Mouse (Mus musculus) neural tube, embryonic 13.5 days (tissue): ENCODE results near the gene Agr3. TPM values are rescaled to one million over a fixed set of nuclear protein-coding genes. Genes with fewer than 3 reads are reported as not detected.

Source experiments
- ATAC-seq: fragments of 200-750 bp; cut with Nextera tagmentation; 2 replicates; pipeline ENCODE4 v1.8.0; 2017; ENCODE audit warnings: low read depth, mild to moderate bottlenecking, moderate TSS enrichment, moderate library complexity
- H3K27ac ChIP-seq: fragments of 300-500 bp; sonication (generic); replicated peaks from 2 replicates; pipeline ENCODE4 v1.5.1; 2015; ENCODE audit warnings: moderate library complexity, mild to moderate bottlenecking, inconsistent platforms
- H3K27me3 ChIP-seq: fragments of 300-500 bp; sonication (generic); 2 replicates; pipeline ENCODE4 v1.6.1; 2015; ENCODE audit warnings: mild to moderate bottlenecking, inconsistent platforms
- H3K36me3 ChIP-seq: fragments of 300-500 bp; sonication (generic); 2 replicates; pipeline ENCODE4 v1.6.1; 2015; ENCODE audit warnings: mild to moderate bottlenecking, inconsistent platforms
- H3K4me1 ChIP-seq: fragments of 300-500 bp; sonication (generic); replicated peaks from 2 replicates; pipeline ENCODE4 v1.6.1; 2015; ENCODE audit warnings: inconsistent platforms
- H3K4me2 ChIP-seq: fragments of 300-500 bp; sonication (generic); 2 replicates; pipeline ENCODE4 v1.6.1; 2015; ENCODE audit warnings: inconsistent platforms, mild to moderate bottlenecking, moderate library complexity
- H3K4me3 ChIP-seq: fragments of 300-500 bp; sonication (generic); 2 replicates; pipeline ENCODE4 v1.5.1; 2015; ENCODE audit warnings: mild to moderate bottlenecking, inconsistent platforms
- H3K9ac ChIP-seq: fragments of 300-500 bp; sonication (generic); 2 replicates; pipeline ENCODE4 v1.6.1; 2015; ENCODE audit warnings: moderate library complexity, mild to moderate bottlenecking, inconsistent platforms
- H3K9me3 ChIP-seq: fragments of 300-500 bp; sonication (generic); 2 replicates; pipeline ENCODE4 v1.6.1; 2016; ENCODE audit warnings: inconsistent platforms
- WGBS: fragments of 180-500 bp; shearing (Covaris S2); methylation state at CpG from one replicate; pipeline ENCODE4 v1.1.7; 2015; 5-methylcytosine and 5-hydroxymethylcytosine counted together
- polyA plus RNA-seq: library from polyadenylated mRNA; unstranded; fragments of >200 nt; fragmentation: Nextera tagmentation; extraction: Ambion mirVana; gene quantifications from 2 replicates; pipeline ENCODE4 v1.2.1, GENCODE M21; 2015

The Agr3 gene
- not detected in 2 replicates for polyA plus RNA-seq

GRCm38 (mm10) chr12:35925402-35925801, at the start of gene Agr3:
Gene Agr3, plus strand, starts transcription at chr12:35925620.
- H3K4me1 ChIP-seq, result no peaks in the 10 kb centered on the region
- no peak within 1 kb of the TSS for H3K4me3 ChIP-seq
- WGBS, result 94% methylated on average over 9 of the region's 9 CpGs
- no peaks in the 10 kb centered on the region for H3K9me3 ChIP-seq
- H3K27me3 ChIP-seq, result no peaks in the 10 kb centered on the region
- H3K27ac ChIP-seq, result no peak within 1 kb of the TSS
- H3K9ac ChIP-seq, result no peak within 1 kb of the TSS
- no peak within 1 kb of the TSS for H3K4me2 ChIP-seq
- no peak for ATAC-seq
- H3K36me3 ChIP-seq, result no peaks in the 10 kb centered on the region

GRCm38 (mm10) chr12:35884892-35885558, 40.4 kb upstream of the Agr3 start:
- no peak for ATAC-seq
- no peaks in the 10 kb centered on the region for H3K27me3 ChIP-seq
- WGBS, result 52% methylated on average over 9 of the region's 9 CpGs
- H3K4me1 ChIP-seq, result no peaks in the 10 kb centered on the region
- H3K36me3 ChIP-seq, result no peaks in the 10 kb centered on the region
- no peak overlapping the region for H3K4me2 ChIP-seq
- no peaks in the 10 kb centered on the region for H3K9me3 ChIP-seq
- no peak overlapping the region for H3K9ac ChIP-seq
- no peak overlapping the region for H3K27ac ChIP-seq
- H3K4me3 ChIP-seq, result no peak overlapping the region

GRCm38 (mm10) chr12:35889383-35889782, 36.0 kb upstream of the Agr3 start:
- no peak overlapping the region for H3K4me2 ChIP-seq
- H3K4me1 ChIP-seq, result peaks cover 14% of the 10 kb centered on the region
- 83% methylated on average over 2 of the region's 2 CpGs for WGBS
- no peaks in the 10 kb centered on the region for H3K36me3 ChIP-seq
- no peak overlapping the region for H3K4me3 ChIP-seq
- no peaks in the 10 kb centered on the region for H3K27me3 ChIP-seq
- H3K27ac ChIP-seq, result no peak overlapping the region
- no peak overlapping the region for H3K9ac ChIP-seq
- ATAC-seq, result no peak
- H3K9me3 ChIP-seq, result no peaks in the 10 kb centered on the region

DNA sequence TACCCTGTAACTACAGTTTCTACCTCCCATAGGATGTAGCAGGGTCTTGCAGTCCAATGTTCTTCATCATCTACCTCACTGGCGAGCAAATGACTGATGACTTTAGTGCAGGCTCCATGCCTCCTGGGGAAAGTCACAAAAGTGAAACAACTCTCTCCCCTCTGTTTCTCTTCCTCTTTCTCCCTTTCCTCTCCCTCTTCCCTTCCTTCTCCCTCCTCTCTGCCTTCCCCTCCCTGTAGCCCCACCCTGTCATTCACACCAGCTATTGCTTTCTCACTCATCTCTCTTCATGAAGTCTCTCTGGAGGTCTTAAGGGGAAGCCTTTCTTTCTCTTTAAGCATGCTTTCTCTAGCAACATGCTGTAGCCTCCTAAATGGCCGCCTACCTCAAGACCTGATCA, 34.7 kb upstream of the Agr3 start:
- Histone ChIP-seq H3K36me3 (no peaks in the 10 kb centered on the region), H3K9me3 (no peaks in the 10 kb centered on the region), H3K27ac (no peak overlapping the region), H3K4me1 (peaks cover 25% of the 10 kb centered on the region), H3K27me3 (no peaks in the 10 kb centered on the region), H3K4me3 (no peak overlapping the region), H3K4me2 (no peak overlapping the region), H3K9ac (no peak overlapping the region)
- 75% methylated on average over 2 of the region's 2 CpGs for WGBS
- no peak for ATAC-seq

DNA sequence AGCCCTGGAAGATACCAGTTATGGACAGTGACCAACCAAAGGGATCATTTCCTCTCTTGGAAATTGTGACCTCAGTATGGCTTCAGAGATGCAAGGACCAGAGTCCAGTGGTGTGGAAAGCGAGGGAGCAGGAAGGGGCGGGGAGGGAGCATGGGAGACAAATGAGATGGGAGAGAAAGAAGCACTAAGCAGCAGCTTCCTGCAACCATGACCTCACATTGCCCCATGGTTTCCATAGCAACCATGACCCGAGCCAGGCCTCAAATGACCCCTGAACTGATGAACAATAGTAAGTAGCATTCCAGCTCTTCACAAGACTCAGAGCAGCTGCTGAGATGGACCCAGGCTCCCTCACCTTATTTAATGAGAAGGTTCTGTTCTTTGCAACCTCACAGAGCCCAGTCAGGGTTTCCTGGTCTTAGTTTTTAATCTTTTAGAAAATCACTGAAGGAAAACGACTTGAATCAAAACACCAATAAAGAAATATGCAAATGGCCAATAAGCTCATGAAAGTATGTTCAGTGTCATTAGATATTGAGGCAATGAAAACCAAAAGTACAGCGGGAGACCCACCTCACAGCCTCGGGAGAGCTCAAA, 31.0 kb upstream of the Agr3 start:
- no peaks in the 10 kb centered on the region for H3K27me3 ChIP-seq
- H3K27ac ChIP-seq, result no peak overlapping the region
- 12% methylated on average over 6 of the region's 6 CpGs for WGBS
- H3K4me3 ChIP-seq, result no peak overlapping the region
- no peak for ATAC-seq
- peaks cover 32% of the 10 kb centered on the region for H3K4me1 ChIP-seq
- no peaks in the 10 kb centered on the region for H3K36me3 ChIP-seq
- no peaks in the 10 kb centered on the region for H3K9me3 ChIP-seq
- H3K4me2 ChIP-seq, result no peak overlapping the region
- H3K9ac ChIP-seq, result no peak overlapping the region

GRCm38 (mm10) chr12:35895875-35896763, 29.3 kb upstream of the Agr3 start:
- H3K27me3 ChIP-seq, result no peaks in the 10 kb centered on the region
- ATAC-seq, result peak; percentile 36; the same call in 1 of the 2 replicates
- peak overlapping the region; percentile 69 for H3K9ac ChIP-seq
- 17% methylated on average over 20 of the region's 20 CpGs for WGBS
- H3K4me3 ChIP-seq, result peak overlapping the region; percentile 41
- peaks cover 32% of the 10 kb centered on the region for H3K4me1 ChIP-seq
- H3K36me3 ChIP-seq, result no peaks in the 10 kb centered on the region
- no peaks in the 10 kb centered on the region for H3K9me3 ChIP-seq
- peak overlapping the region; percentile 75 for H3K27ac ChIP-seq
- peak overlapping the region; percentile 58 for H3K4me2 ChIP-seq

- peak overlapping the region; percentile 69 for H3K9ac ChIP-seq
- no peaks in the 10 kb centered on the region for H3K36me3 ChIP-seq
- H3K4me1 ChIP-seq, result peaks cover 32% of the 10 kb centered on the region
- no peaks in the 10 kb centered on the region for H3K9me3 ChIP-seq
- no peaks in the 10 kb centered on the region for H3K27me3 ChIP-seq
- WGBS, result 2% methylated on average over 4 of the region's 4 CpGs
- H3K4me2 ChIP-seq, result peak overlapping the region; percentile 58
- peak; percentile 66 for ATAC-seq
- H3K4me3 ChIP-seq, result peak overlapping the region; percentile 41
- H3K27ac ChIP-seq, result peak overlapping the region; percentile 75
These were observed 28.6 kb upstream of the Agr3 start for GRCm38 (mm10) chr12:35896764-35897282.

- H3K27me3 ChIP-seq, result no peaks in the 10 kb centered on the region
- no peak overlapping the region for H3K27ac ChIP-seq
- H3K9ac ChIP-seq, result no peak overlapping the region
- WGBS, result 87% methylated on average over 1 of the region's 1 CpGs
- no peak for ATAC-seq
- H3K4me2 ChIP-seq, result no peak overlapping the region
- no peaks in the 10 kb centered on the region for H3K9me3 ChIP-seq
- H3K4me3 ChIP-seq, result no peak overlapping the region
- H3K4me1 ChIP-seq, result no peaks in the 10 kb centered on the region
- H3K36me3 ChIP-seq, result no peaks in the 10 kb centered on the region
These were observed 14.8 kb upstream of the Agr3 start for GRCm38 (mm10) chr12:35910632-35911031.

DNA sequence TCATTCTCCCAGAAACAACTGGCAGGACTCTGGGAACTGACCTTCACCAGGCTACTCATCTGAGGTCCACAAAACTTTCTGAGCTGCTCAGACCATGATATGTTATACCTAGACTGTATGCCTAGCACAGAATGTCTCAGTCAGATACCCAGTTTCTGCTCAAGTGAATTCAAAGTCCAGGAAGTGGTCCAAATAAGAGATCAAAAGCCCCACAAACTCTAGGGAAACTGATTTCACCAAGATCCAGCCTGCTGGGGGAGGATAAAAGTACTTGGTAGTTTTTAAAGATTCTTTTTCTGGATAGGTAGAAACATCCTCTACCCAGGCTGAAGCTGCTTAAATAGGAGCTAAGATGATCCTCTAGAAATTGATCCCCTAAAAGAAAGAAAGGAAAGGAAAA, 9.6 kb upstream of the Agr3 start:
- H3K36me3 ChIP-seq, result no peaks in the 10 kb centered on the region
- no peak for ATAC-seq
- H3K4me1 ChIP-seq, result no peaks in the 10 kb centered on the region
- no peak overlapping the region for H3K4me2 ChIP-seq
- no peak overlapping the region for H3K9ac ChIP-seq
- no peak overlapping the region for H3K27ac ChIP-seq
- H3K9me3 ChIP-seq, result no peaks in the 10 kb centered on the region
- H3K27me3 ChIP-seq, result no peaks in the 10 kb centered on the region
- no peak overlapping the region for H3K4me3 ChIP-seq

GRCm38 (mm10) chr12:35916467-35916866, 9.0 kb upstream of the Agr3 start:
- peak; percentile 61; the same call in 1 of the 2 replicates for ATAC-seq
- H3K27me3 ChIP-seq, result no peaks in the 10 kb centered on the region
- H3K27ac ChIP-seq, result no peak overlapping the region
- H3K9ac ChIP-seq, result no peak overlapping the region
- no peaks in the 10 kb centered on the region for H3K36me3 ChIP-seq
- no peak overlapping the region for H3K4me3 ChIP-seq
- 19% methylated on average over 1 of the region's 1 CpGs for WGBS
- H3K4me1 ChIP-seq, result no peaks in the 10 kb centered on the region
- no peak overlapping the region for H3K4me2 ChIP-seq
- H3K9me3 ChIP-seq, result no peaks in the 10 kb centered on the region

- Histone ChIP-seq H3K9ac (no peak overlapping the region), H3K4me2 (no peak overlapping the region), H3K36me3 (no peaks in the 10 kb centered on the region), H3K27me3 (no peaks in the 10 kb centered on the region), H3K4me3 (no peak overlapping the region), H3K9me3 (no peaks in the 10 kb centered on the region), H3K27ac (no peak overlapping the region), H3K4me1 (no peaks in the 10 kb centered on the region)
- no peak for ATAC-seq
- WGBS, result 86% methylated on average over 1 of the region's 1 CpGs
These were observed 7.4 kb upstream of the Agr3 start for GRCm38 (mm10) chr12:35918031-35918430.

GRCm38 (mm10) chr12:35927804-35928203, 2.4 kb downstream of the Agr3 start:
- no peak overlapping the region for H3K9ac ChIP-seq
- no peaks in the 10 kb centered on the region for H3K36me3 ChIP-seq
- WGBS, result 67% methylated on average over 2 of the region's 2 CpGs
- no peak for ATAC-seq
- H3K4me1 ChIP-seq, result no peaks in the 10 kb centered on the region
- no peaks in the 10 kb centered on the region for H3K27me3 ChIP-seq
- no peak overlapping the region for H3K4me3 ChIP-seq
- no peaks in the 10 kb centered on the region for H3K9me3 ChIP-seq
- no peak overlapping the region for H3K27ac ChIP-seq
- no peak overlapping the region for H3K4me2 ChIP-seq
